Mouse (Mus musculus): ENCODE measurements around the gene Srsf3. TPM values are rescaled to one million over a fixed set of nuclear protein-coding genes. Genes with fewer than 3 reads are reported as not detected.
"Not testable (repeated sequence)": the region's sequence is repeated elsewhere in the genome, so short reads cannot be mapped to it uniquely, and the experiment has no call there.

The Srsf3 gene
- total RNA-seq, 2 experiments from 2014 or later = 74.9 to 89.9 TPM

DNA sequence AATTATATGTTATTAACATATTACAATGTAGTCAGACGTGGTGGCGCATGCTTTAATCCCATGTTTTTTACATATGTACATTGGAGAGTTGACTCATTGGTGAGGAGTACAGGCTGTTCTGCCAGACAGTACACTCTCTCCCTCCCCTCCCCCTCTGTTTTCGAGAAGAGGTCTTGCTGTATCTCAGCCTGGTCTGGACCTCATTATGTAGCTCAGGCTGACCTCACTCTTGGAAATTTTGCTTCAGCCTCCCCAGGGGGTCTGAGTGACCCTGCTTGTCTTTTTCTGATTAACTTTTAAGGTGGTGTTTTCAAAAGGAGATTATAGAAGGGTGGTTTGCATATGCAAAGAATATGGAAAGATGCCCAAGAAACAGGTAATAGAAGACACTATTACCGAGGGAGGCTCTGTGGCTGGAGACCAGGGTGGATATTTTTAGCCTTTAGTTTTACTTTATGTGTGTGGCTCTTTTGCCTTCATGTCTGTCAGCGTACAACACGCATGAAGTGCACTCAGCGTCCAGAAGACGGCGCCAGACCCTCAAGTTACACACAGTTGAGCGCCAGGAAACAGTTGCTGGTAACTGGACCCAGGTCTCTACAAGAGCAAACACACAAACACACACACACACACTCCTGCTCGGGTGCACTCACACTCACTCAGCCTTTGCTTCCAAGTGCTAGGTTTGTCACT, 14.0 kb upstream of the Srsf3 start:
- DNase-seq = peak; percentile 64 to 76

DNA sequence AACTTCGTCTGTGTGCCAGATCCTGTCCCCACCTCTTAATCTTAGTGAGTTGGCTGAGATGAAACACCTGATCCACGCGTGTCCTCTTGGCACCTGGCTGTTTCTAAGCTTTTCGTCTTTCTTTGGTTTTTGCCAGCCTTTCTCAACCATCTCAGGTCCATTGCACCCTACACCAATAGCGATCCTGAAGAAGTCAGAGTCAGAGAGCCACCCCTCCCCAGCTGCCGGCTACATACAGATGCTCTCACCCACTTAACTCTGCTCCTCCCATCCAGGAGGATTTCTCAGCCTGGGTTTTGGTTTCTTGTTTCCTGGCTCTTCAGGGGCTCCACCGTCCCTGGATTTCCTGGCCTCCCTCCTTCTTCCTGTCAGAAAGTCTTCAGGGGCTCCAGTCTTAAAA, 13.0 kb upstream of the Srsf3 start:
- DNase-seq = no peak

DNA sequence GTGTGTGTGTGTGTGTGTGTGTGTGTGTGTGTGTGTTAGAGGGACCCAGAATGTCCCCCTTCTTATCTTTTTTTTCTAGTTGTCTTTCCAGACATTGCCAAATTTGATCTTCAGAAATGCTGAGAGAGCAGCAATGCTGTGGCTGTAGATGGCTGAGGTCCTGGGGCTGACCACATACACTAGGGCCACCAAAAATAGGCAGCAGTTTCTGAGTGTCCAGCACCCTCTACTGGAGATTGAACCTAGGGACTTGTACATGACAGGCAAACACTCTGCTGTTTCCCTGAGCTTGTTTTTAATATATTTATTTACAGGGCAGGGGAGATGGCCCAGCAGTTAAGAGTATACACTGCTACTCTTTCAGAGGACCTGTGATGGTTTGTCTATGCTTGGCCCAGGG, 12.0 kb upstream of the Srsf3 start:
- DNase-seq = peak; percentile 36 to 45

- DNase-seq = peak; percentile 39 to 52
Observed at GRCm38 (mm10) chr17:29022230-29022819, 10.1 kb upstream of the Srsf3 start.

DNA sequence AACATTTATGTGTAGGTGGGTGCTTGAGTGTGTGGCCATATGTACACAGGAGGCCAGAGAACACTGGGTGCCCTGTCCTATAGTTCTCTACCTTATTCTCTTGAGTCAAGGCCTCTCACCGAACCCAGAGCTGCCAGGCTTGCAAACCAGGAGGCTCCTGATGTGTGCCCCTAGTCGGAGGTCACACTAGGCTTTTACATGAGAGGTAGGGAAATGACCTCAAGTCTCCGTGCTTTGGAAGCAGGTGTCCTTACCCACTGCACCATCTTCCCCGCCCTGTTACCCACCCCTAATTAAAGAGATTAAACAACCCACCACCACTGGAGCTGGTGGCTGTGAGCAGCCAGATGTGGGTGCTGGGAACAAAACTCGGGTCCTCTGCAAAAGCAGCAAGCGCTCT, 9.1 kb upstream of the Srsf3 start:
- no peak for DNase-seq

GRCm38 (mm10) chr17:29024047-29024892, 8.2 kb upstream of the Srsf3 start:
- peak in 1 of 2 experiments; percentile 25 for DNase-seq

- peak; percentile 51 to 66 for DNase-seq
Observed at GRCm38 (mm10) chr17:29024896-29025565, 7.4 kb upstream of the Srsf3 start.

DNA sequence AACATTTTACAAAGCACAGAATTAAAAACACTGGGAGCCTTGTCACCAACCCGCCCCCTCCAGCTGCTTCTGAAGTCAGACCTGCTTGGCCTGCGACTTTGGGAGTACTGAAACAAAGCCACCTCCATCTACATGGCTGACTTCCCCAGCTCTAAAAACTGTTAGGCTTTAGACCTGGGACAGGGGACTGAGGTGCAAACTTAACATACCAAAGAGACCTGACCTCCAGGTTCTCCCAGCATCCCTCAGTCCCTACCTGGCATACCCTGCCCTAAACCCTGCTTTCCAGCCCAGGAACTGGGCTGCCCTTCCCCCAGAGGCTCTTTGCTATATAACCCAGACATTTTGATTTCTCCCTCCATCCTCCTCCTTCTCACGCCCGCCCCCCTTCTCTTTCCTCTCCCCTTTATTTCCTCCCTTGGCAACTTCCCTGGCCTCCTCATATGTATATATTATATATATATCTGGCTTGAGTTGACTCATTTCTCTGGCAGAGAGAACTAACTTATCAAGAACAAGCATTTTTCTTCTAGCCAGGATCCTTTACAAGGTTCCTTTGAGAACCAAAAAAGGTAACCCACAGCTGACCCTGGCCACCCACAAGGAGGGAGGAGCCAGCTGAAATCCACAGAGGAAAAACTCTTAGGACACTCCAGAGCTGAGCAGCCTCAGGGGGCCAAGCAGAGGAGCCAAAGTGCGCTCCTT, 5.6 kb upstream of the Srsf3 start:
- no peak for DNase-seq

DNA sequence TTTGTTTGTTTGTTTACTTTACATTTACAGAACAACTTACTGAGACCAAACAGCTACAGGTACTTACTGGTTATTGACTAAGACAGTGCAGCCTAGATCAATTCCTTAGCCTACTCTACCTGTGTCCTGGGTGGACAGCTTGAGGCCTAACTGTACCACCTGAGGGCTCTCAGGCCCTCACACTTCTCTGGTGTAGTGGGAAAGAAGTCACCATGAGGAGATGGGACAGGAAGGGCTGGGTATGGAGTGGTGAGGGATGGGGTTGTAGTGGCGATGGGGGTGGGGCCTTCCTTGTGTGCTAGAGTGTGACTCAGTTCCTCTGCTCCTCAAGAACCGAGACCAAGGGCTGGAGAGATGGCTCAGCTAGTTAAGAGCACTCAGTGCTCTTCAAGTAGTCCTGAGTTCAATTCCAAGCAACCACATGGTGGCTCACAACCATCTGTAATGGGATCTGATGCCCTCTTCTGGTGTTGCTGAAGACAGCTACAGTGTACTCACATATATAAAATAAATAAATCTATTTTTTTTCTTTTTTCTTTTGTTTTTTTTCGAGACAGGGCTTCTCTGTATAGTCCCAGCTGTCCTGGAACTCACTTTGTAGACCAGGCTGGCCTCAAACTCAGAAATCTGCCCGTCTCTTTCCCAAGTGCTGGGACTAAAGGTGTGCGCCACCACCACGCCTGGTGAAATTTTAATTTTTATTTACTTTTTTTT, 1.9 kb upstream of the Srsf3 start:
- DNase-seq = no peak

GRCm38 (mm10) chr17:29031085-29031711, 1.2 kb upstream of the Srsf3 start:
- DNase-seq = not testable (repeated sequence)

GRCm38 (mm10) chr17:29031771-29032273, 606 bp upstream of the Srsf3 start:
- DNase-seq = no peak

- DNase-seq = peak in 1 of 2 experiments; percentile 51
Observed at GRCm38 (mm10) chr17:29033569-29034061, 1.2 kb downstream of the Srsf3 start.

- DNase-seq = no peak
Observed at GRCm38 (mm10) chr17:29034264-29034663, 1.8 kb downstream of the Srsf3 start.

GRCm38 (mm10) chr17:29035506-29035905, 3.1 kb downstream of the Srsf3 start:
- no peak for DNase-seq

- no peak for DNase-seq
Observed at GRCm38 (mm10) chr17:29039351-29039750, 6.9 kb downstream of the Srsf3 start.

- not testable (repeated sequence) for DNase-seq
Observed at GRCm38 (mm10) chr17:29041632-29042031, 9.2 kb downstream of the Srsf3 start.

- no peak for DNase-seq
Observed at GRCm38 (mm10) chr17:29042569-29042968, 10.1 kb downstream of the Srsf3 start.

GRCm38 (mm10) chr17:29043583-29043982, 11.2 kb downstream of the Srsf3 start:
- no peak for DNase-seq

DNA sequence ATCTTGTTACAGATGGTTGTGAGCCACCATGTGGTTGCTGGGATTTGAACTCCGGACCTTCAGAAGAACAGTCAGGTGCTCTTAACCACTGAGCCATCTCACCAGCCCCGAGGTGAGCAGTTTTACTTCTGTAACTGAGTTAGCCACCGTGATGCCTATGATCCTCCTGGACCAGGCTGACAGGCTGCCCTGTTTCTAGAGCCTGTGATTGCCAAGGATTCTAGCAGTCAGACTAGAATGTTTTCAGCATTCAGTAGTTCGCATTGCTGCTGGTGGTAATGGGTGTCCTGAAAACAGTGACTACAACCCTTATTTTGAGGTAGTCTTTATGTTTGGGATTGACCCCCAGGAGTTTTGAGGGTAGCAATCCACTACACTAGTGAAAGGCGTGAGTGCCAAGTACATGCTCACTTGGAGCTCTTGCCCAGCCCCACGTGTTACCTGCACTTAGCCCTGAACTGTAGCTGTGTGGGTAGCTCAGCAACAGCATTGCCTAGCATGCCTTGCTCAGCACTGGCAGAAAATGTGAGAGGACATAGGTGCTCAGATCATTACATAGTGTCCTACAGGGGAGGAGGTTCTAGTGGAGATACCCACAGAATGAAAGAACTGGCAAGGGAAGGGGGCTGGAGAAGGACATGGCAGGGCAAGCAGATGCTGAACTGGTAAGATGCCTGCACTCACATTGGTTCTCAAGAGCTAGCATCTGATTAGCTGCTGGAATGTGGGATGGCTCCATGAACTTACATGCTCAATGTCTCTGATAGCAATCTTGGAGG, 11.9 kb downstream of the Srsf3 start:
- DNase-seq = peak in 1 of 2 experiments; percentile 18
